Mouse (Mus musculus): ENCODE results near the gene Ftl1.

DNA sequence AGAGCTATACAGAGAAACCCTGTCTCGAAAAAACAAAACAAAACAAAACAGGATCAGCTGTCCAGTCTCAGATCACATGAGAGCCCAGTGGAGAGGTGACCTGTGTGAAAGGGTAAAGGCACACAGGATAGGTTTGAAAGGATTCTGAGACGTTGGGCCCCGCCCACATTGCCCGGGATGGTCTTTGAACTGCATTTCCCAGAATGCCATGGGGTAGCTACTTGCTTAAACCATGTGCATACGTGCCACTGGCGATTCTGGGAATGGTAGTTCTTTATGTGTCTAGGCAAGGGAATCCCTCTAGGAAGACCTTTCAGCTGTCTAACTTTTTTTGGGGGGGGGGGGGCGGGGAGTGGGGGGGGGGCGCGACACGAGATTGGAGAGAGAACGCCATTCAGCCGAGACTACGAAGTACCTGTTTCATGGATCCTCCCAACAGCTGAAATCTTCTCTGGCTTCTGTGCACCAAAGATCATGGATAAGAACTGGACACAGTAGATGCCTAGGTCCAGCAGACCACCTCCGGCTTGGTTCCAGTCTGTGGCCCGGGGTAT lies 21.8 kb upstream of the Ftl1 start, which contains the start of gene Tulp2:
- TF ChIP-seq EP300 (IDR thresholded peaks at IDR 0.05; ENCODE audit: low read length) = no peak
- no peak for TF ChIP-seq NRF1 (IDR thresholded peaks at IDR 0.05; ENCODE audit: low read depth, low read length)
- TF ChIP-seq CTCF (conservative IDR thresholded peaks at IDR 0.05 in 1 of 2, IDR thresholded peaks at IDR 0.05 in 1 of 2; ENCODE audit: low read depth in 2 of 2, low read length in 2 of 2) = no peak
- no peak for TF ChIP-seq POLR2A (IDR thresholded peaks at IDR 0.05; ENCODE audit: low read depth, low read length)
- no peak for TF ChIP-seq RAD21 (IDR thresholded peaks at IDR 0.05; ENCODE audit: low read depth, low read length)
- no peak for TF ChIP-seq TCF12 (IDR thresholded peaks at IDR 0.05; ENCODE audit: low read depth, low read length)
- TF ChIP-seq SMC3 (IDR thresholded peaks at IDR 0.05; ENCODE audit: low read depth, low read length) = no peak
- TF ChIP-seq POLR2AphosphoS2 (IDR thresholded peaks at IDR 0.05; ENCODE audit: low read depth, low read length) = no peak
- TF ChIP-seq ZNF384 (IDR thresholded peaks at IDR 0.05; ENCODE audit: low read depth, low read length) = no peak
- no peak for TF ChIP-seq SIN3A (IDR thresholded peaks at IDR 0.05; ENCODE audit: low read length)
- no peak for TF ChIP-seq USF1 (IDR thresholded peaks at IDR 0.05; ENCODE audit: low read depth, low read length)
- TF ChIP-seq ZKSCAN1 (IDR thresholded peaks at IDR 0.05; ENCODE audit: borderline replicate concordance, low read depth, low read length) = no peak

All from CH12.LX (cell line).